In the genomic region with DNA sequence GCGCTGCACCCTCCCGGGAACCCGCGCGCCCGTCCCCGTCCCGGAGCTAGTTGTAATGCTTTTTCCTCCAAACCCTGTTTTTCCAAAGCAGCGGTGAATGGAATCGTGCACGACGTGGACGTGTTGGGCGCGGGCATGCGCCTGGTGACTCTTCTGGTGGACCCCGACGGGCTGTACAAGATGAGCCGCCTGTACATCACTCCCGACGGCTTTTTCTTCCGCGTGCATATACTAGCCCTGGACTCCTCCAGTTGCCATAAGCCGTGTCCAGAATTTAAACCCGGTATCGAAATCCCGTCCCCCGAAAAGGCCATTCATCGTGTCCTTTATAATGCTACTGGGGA, we compare ENCODE assay signal across 8 mouse cellular contexts. TPM values are rescaled to one million over a fixed set of nuclear protein-coding genes. Genes with fewer than 3 reads are reported as not detected.
DNase-seq lines count a peak whose midpoint lies in the region; ATAC-seq and TF ChIP-seq lines count a peak whose summit lies in the region.

No protein-coding gene starts in this region.

- no peaks in the 10 kb centered on the region for H3K27me3 ChIP-seq in lung, postnatal 0 days (replicated peaks; ENCODE audit: insufficient read depth, low read length)
- no peaks in the 10 kb centered on the region for H3K27me3 ChIP-seq in forebrain, embryonic 13.5 days
- peaks cover 60% of the 10 kb centered on the region for H3K27me3 ChIP-seq in liver, embryonic 13.5 days
- H3K27me3 ChIP-seq in stomach, embryonic 14.5 days (ENCODE audit: control insufficient read depth, insufficient read depth, low read length): no peaks in the 10 kb centered on the region

- DNase-seq in lung, postnatal 0 days (ENCODE audit: low spot score): no peak
- no peak for DNase-seq in lung, postnatal 14 days
- DNase-seq in liver, embryonic 13.5 days: no peak
- no peak for DNase-seq in embryo, embryonic 10 days (ENCODE audit: low spot score)
- DNase-seq in spleen, postnatal 10 days (ENCODE audit: low spot score in 2 of 2): no peak
- DNase-seq in thymus, postnatal 14 days: no peak

- peak overlapping the region; percentile 57 for H3K9ac ChIP-seq in lung, postnatal 0 days (replicated peaks; ENCODE audit: low read depth)
- H3K9ac ChIP-seq in forebrain, embryonic 13.5 days: peak overlapping the region; percentile 74
- H3K9ac ChIP-seq in liver, embryonic 13.5 days: peak overlapping the region; percentile 81
- peak overlapping the region; percentile 51 for H3K9ac ChIP-seq in stomach, embryonic 14.5 days (replicated peaks; ENCODE audit: low read depth, low read length)

- no peaks in the 10 kb centered on the region for H3K9me3 ChIP-seq in lung, postnatal 0 days (ENCODE audit: low read length)
- H3K9me3 ChIP-seq in forebrain, embryonic 13.5 days (replicated peaks): no peaks in the 10 kb centered on the region
- no peaks in the 10 kb centered on the region for H3K9me3 ChIP-seq in liver, embryonic 13.5 days (replicated peaks)
- H3K9me3 ChIP-seq in stomach, embryonic 14.5 days (ENCODE audit: control insufficient read depth, low read depth, low read length): no peaks in the 10 kb centered on the region

- ATAC-seq in lung, postnatal 0 days: no peak
- peak; percentile 57 for ATAC-seq in forebrain, embryonic 13.5 days
- no peak; the same call in 1 of the 2 replicates for ATAC-seq in liver, embryonic 13.5 days (ENCODE audit: low read depth)
- peak; percentile 56 for ATAC-seq in stomach, embryonic 14.5 days (ENCODE audit: insufficient number of reproducible peaks, insufficient read depth, low FRiP score, low read depth)

- WGBS in lung, postnatal 0 days: 1% methylated on average over 29 of the region's 29 CpGs
- WGBS in forebrain, embryonic 13.5 days: 3% methylated on average over 29 of the region's 29 CpGs
- WGBS in liver, embryonic 13.5 days (ENCODE audit: insufficient replicate concordance): 5% methylated on average over 29 of the region's 29 CpGs
- WGBS in stomach, embryonic 14.5 days: 3% methylated on average over 29 of the region's 29 CpGs

- H3K4me2 ChIP-seq in lung, postnatal 0 days (replicated peaks; ENCODE audit: low read depth, low read length): peak overlapping the region; percentile 88
- peak overlapping the region; percentile 90 for H3K4me2 ChIP-seq in forebrain, embryonic 13.5 days
- peak overlapping the region; percentile 91 for H3K4me2 ChIP-seq in liver, embryonic 13.5 days
- peak overlapping the region; percentile 93 for H3K4me2 ChIP-seq in stomach, embryonic 14.5 days (replicated peaks; ENCODE audit: low read depth, low read length)

- H3K36me3 ChIP-seq in lung, postnatal 0 days (ENCODE audit: insufficient read depth, low read length): no peaks in the 10 kb centered on the region
- no peaks in the 10 kb centered on the region for H3K36me3 ChIP-seq in forebrain, embryonic 13.5 days (ENCODE audit: poor library complexity, severe bottlenecking)
- H3K36me3 ChIP-seq in liver, embryonic 13.5 days: no peaks in the 10 kb centered on the region
- no peaks in the 10 kb centered on the region for H3K36me3 ChIP-seq in stomach, embryonic 14.5 days (ENCODE audit: control insufficient read depth, insufficient read depth, low read length)

- no peak for TF ChIP-seq CTCF in lung, postnatal 0 days (IDR thresholded peaks at IDR 0.05)

- no peak for TF ChIP-seq EP300 in lung, postnatal 0 days (IDR thresholded peaks at IDR 0.05)

- H3K4me3 ChIP-seq in lung, postnatal 0 days (ENCODE audit: low read depth, low read length): peak overlapping the region; percentile 53
- H3K4me3 ChIP-seq in forebrain, embryonic 13.5 days: peak overlapping the region; percentile 59
- peak overlapping the region; percentile 74 for H3K4me3 ChIP-seq in liver, embryonic 13.5 days (replicated peaks)
- H3K4me3 ChIP-seq in stomach, embryonic 14.5 days (ENCODE audit: low read depth, low read length): peak overlapping the region; percentile 51

- H3K27ac ChIP-seq in lung, postnatal 0 days (ENCODE audit: low read length): peak overlapping the region; percentile 94
- peak overlapping the region; percentile 78 for H3K27ac ChIP-seq in forebrain, embryonic 13.5 days
- peak overlapping the region; percentile 68 for H3K27ac ChIP-seq in liver, embryonic 13.5 days
- peak overlapping the region; percentile 62; the same call in 1 of the 2 replicates for H3K27ac ChIP-seq in stomach, embryonic 14.5 days (ENCODE audit: low read length)

- H3K4me1 ChIP-seq in lung, postnatal 0 days (ENCODE audit: insufficient read depth, low read depth, low read length): peaks cover 12% of the 10 kb centered on the region
- peaks cover 54% of the 10 kb centered on the region for H3K4me1 ChIP-seq in forebrain, embryonic 13.5 days
- H3K4me1 ChIP-seq in liver, embryonic 13.5 days (replicated peaks): peaks cover 44% of the 10 kb centered on the region
- peaks cover 11% of the 10 kb centered on the region; the same call in 1 of the 2 replicates for H3K4me1 ChIP-seq in stomach, embryonic 14.5 days (ENCODE audit: control insufficient read depth, insufficient read depth, low read length)

RNA-seq across cellular contexts. Expression of a gene that starts 2.8 kb away (rescaled TPM):
- 51.8 and 56.2 TPM in 2 replicates for polyA plus RNA-seq in lung, postnatal 0 days (2015; fragmentation: Nextera tagmentation; extraction: Ambion mirVana)
- 2.6 and 2.8 TPM in 2 replicates for polyA plus RNA-seq in forebrain, embryonic 13.5 days (2015; fragmentation: Nextera tagmentation; extraction: Ambion mirVana)
- polyA plus RNA-seq in liver, embryonic 13.5 days (2015; fragmentation: Nextera tagmentation; extraction: Ambion mirVana): 1.1 TPM in 2 replicates
- polyA plus RNA-seq in stomach, embryonic 14.5 days (2014; fragmentation: Nextera tagmentation; extraction: Ambion mirVana): 2.5 and 2.6 TPM in 2 replicates

RNA-seq across cellular contexts. Expression of a gene that starts 28.9 kb away (rescaled TPM):
- polyA plus RNA-seq in lung, postnatal 0 days (2015; fragmentation: Nextera tagmentation; extraction: Ambion mirVana): 83.6 and 97.1 TPM in 2 replicates
- polyA plus RNA-seq in forebrain, embryonic 13.5 days (2015; fragmentation: Nextera tagmentation; extraction: Ambion mirVana): 481 and 506 TPM in 2 replicates
- polyA plus RNA-seq in liver, embryonic 13.5 days (2015; fragmentation: Nextera tagmentation; extraction: Ambion mirVana): 325 and 361 TPM in 2 replicates
- polyA plus RNA-seq in stomach, embryonic 14.5 days (2014; fragmentation: Nextera tagmentation; extraction: Ambion mirVana): 369 and 383 TPM in 2 replicates

Comparison
In these comparisons a context has a peak if more than half of its experiments do, and no peak if none do; other contexts are left out.
1. ATAC-seq: peak in forebrain, embryonic 13.5 days (single experiment) and stomach, embryonic 14.5 days (single experiment); none in lung, postnatal 0 days (single experiment) and liver, embryonic 13.5 days (single experiment).
2. RNA of a gene that starts 2.8 kb away (polyA plus RNA-seq): 51.8 to 56.2 TPM in lung, postnatal 0 days; 2.6 to 2.8 TPM in forebrain, embryonic 13.5 days, 2.5 to 2.6 TPM in stomach, embryonic 14.5 days and 1.1 TPM in liver, embryonic 13.5 days; every median in the first group is over 10 times any median in the second.
3. Peak in every context shown above with its lines, with median percentiles within 50 percentile points of each other: H3K27ac ChIP-seq, H3K4me2 ChIP-seq, H3K4me3 ChIP-seq and H3K9ac ChIP-seq.